Comparison of ENCODE assay signal across 17 mouse cellular contexts in the genomic region with DNA sequence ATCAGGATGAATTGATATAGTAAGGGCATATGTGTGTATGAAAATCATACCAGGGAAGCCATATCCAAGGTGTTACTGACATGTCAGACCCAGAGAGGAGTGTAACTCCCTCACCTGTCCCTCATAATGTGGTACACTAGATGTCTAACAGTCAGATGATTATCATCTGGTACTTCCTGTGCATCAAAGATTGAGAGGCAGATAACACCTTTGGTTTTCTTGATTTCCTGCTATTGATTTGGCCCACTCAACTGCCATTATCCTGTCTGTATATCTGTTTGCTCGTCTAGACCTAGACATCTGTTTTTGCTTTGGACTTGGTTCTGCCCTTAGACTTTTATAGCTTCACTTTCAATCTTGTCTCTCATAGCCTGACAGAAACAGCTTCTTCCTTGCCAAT. TPM values are rescaled to one million over a fixed set of nuclear protein-coding genes. Genes with fewer than 3 reads are reported as not detected.
DNase-seq lines count a peak whose midpoint lies in the region.
"Had no signal": no experiment of that assay in that cellular context is flagged by ENCODE, and none has a peak within 500 bp of the region (broad histone marks: within the 10 kb centered on the region; RNA-seq: fewer than 3 reads in every experiment).

No protein-coding gene starts in this region.

- peak; percentile 56 for DNase-seq in CD4-positive, CD25-positive, alpha-beta regulatory T cell, adult 2 months (ENCODE audit: low read depth, low spot score)
- peak; percentile 19 for DNase-seq in T-cell, adult 2 months (ENCODE audit: low spot score)
- DNase-seq in induced T-regulatory cell, adult 2 months (ENCODE audit: low read depth): peak; percentile 61
- peak; percentile 28 for DNase-seq in naive thymus-derived CD4-positive, alpha-beta T cell, adult 2 months (ENCODE audit: low read depth)
- DNase-seq in left cerebral cortex, adult 8-10 months (ENCODE audit: low spot score in 2 of 2): no peak
- DNase-seq in kidney, postnatal 4 days: no peak
- no peak for DNase-seq in spleen, adult 18-20 months
- DNase-seq in heart, adult 11 months: no peak
- DNase-seq: adrenal gland, adult 8-10 months; adrenal gland, postnatal 14 days; adrenal gland, postnatal 36 days; cerebellum, adult 11-12 months; cerebellum, adult 2 months; cerebellum, adult 9-10 months; cerebellum, postnatal 10 days; cerebellum, postnatal 25 days; forebrain, postnatal 0 days had no signal

RNA-seq across cellular contexts. Expression of a gene that starts 29.5 kb away (rescaled TPM):
- 10 to 100 TPM; 74.2 to 87.5 (median 78.2) TPM for total RNA-seq in left cerebral cortex, adult 8-10 months (2022)

Comparison
In these comparisons a context has a peak if more than half of its experiments do, and no peak if none do; other contexts are left out.
1. DNase-seq: peak in CD4-positive, CD25-positive, alpha-beta regulatory T cell, adult 2 months (single experiment), T-cell, adult 2 months (single experiment), induced T-regulatory cell, adult 2 months (single experiment) and naive thymus-derived CD4-positive, alpha-beta T cell, adult 2 months (single experiment); none in left cerebral cortex, adult 8-10 months (0 of 2), kidney, postnatal 4 days (0 of 2), spleen, adult 18-20 months (0 of 2) and heart, adult 11 months (single experiment).